Mouse (Mus musculus) frontal cortex, adult (tissue): ENCODE results near the gene Tollip.

Source experiments
- ATAC-seq: cut with Nextera tagmentation; 2 replicates; pipeline ENCODE4 v1.9.2; 2017; ENCODE audit warnings: mild to moderate bottlenecking, moderate library complexity, mixed read lengths; ENCODE audit not compliant: low TSS enrichment

Tollip gene

GRCm38 (mm10) chr7:141918407-141918806 lies at the start of gene Tollip:
TSS of gene Tollip (minus strand) at chr7:141918507.
- no peak for ATAC-seq

DNA sequence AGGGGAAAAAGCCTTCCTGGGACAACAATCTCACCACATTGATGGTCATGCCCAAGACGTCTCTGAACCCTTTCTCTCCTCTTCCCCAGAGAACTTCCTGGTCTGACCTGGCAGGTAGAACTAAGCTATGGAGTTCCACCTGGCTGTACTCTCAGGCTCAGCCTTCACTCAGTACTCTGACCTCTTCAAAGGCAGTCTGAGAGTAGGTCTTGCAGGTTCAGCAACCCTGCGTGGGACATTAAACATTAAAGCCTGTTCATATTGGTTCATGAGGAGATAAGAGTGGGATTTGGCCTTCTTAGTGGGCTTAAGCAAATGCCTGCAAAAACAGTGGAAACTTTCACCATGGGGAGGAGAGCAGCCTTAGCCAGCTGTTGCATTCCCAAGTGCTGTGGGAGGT lies 48.0 kb upstream of the Tollip start:
- no peak for ATAC-seq

- ATAC-seq, result peak; percentile 7; the same call in 1 of the 2 replicates
Measured at GRCm38 (mm10) chr7:141962521-141962920, 44.2 kb upstream of the Tollip start.

- peak; percentile 66 for ATAC-seq
Measured at GRCm38 (mm10) chr7:141961491-141961890, 43.2 kb upstream of the Tollip start.

DNA sequence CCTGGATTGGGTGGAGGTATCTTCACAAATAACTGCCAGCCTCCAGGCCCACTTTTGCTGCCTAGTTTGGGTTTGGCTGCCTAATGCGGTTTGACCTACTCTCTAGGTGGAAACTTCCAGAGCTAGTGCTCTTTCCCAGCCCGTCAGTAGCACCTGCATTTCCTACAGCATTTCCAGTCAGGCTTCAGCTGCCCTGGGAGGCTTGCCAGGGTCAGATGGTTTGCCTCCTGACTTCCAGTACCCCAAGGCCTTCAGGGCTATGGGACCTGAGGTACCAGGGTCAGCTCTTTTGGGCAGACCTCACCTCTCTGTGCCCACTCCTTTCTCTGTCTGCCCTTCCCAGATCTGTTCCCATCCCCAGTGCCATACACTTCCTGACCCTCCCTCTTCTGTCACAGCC lies 42.6 kb upstream of the Tollip start:
- no peak for ATAC-seq

DNA sequence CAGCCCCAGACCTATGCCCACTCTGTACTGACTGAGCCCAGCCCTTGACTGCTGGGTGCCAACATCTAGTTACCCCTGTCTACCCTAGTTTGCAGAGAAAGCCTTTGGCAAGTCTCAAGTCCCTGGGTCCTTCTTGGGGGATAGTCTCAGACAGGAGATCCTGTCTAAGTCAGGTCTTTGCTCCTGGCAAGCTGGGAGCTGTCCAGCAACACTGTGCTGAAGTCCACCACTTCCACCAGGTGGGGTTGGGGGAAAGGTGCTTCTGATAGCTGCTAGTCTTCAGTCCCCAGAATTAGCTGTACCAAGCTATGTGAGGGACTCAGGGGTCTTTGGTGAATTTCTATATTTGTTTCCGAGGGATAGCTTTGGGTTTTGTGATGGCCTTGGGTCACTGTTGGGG lies 40.8 kb upstream of the Tollip start:
- ATAC-seq, result no peak

- ATAC-seq, result no peak
Measured at GRCm38 (mm10) chr7:141958211-141958610, 39.9 kb upstream of the Tollip start.

- ATAC-seq, result no peak
Measured at GRCm38 (mm10) chr7:141957524-141958051, 39.3 kb upstream of the Tollip start.

DNA sequence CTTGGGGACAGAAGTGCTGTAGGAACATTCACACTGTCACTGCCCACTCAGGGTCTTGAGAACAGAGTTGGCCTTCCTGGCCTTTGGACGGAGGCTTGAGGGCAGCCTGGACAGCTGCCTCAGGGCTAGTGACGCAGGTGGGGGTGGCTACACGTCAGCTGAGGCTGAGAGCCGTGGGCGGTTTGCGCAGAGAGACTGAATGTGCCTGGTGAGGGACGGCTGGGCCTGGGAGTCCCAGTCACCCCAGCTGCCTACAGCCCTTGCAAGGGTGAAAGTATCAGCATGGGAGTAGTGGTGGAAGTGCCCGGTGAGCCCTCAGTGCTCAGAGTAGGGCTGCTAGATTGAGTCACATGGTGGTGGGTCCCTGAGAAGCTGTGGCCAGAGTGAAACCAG lies 37.9 kb upstream of the Tollip start:
- ATAC-seq, result peak; percentile 17; the same call in 1 of the 2 replicates

- peak; percentile 15; the same call in 1 of the 2 replicates for ATAC-seq
Measured at GRCm38 (mm10) chr7:141955565-141956173, 37.4 kb upstream of the Tollip start.

DNA sequence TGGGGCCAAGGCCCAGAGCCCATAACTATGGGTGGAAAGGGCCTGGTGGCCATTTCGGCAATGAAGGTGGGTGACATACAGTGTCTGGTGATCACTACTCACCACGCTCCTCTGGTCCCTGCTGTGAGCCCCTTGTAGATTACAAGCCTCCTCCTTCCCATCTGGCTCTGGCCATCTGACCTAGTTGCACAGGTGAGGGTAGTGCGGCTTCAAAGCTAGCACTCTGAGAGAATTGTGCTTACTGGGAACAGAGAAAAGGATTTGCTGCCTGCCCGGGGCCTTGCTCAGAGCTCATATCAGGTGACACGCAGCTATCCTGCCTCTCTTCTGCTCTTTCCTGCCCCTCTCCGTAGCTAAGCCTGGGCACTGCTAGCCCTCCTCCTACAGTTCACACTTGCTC lies 35.3 kb upstream of the Tollip start:
- no peak for ATAC-seq

GRCm38 (mm10) chr7:141952920-141953319 lies 34.6 kb upstream of the Tollip start:
- ATAC-seq, result peak; percentile 18; the same call in 1 of the 2 replicates

DNA sequence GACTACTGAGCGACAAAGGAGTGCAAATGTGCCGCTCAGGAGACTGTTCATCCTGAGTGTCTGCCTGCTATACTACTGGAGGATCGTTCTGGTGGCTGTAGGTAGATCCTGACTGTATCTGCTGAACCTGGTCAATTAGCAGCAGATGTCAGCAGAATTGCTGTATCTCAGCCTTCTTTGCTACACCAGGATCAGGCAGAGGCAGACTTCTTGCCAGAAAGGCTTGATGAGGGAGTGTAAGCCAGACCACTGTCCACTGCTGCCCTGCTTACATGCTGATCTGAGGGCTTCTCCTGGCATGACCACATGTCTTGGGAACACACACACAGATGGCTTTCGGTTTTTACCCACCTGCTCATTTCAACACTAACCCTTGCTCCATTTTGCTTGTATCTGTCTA lies 33.5 kb upstream of the Tollip start:
- no peak for ATAC-seq

DNA sequence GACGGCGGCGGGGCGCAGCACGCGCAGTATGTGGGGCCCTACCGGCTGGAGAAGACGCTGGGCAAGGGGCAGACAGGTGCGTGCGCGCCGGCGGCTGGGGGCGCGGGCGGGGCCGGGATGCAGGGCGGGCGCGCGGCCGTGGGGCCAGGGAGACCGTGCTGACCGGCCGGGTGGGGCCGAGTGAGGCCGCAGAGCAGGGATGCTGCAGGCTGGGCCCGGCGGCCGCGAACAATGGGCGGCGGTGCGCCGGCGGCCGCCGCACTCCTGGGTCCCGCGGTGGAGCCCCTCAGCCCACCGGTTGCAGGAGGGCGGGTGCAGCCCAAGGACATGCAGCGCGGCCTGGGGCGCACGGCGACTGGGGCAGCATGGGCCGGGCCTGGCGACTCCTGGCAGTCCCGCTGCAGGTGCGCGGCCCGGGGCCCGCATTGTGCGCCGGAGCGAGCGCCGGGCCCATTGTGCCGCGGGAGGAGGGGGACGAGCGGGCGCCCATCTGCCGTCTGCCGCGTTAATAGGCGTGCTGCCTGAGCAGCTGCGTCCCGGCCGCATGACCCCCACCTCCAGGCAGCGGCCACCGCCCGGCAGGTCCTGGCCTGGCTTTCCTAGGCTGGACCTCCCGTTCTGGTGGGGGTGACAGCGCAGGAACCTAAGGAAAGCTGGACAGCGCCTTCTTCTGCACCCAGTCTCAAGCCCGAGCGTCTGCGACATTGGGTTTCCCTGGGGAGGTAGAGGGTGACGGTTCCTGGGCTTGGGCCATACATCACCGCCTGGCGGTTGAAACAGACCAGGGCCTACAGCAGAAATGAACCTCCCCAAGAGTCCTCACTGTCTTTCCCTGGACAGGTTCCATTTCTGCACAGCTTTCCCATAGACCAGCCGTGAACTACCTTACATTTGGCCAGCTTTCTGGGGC lies 32.1 kb upstream of the Tollip start:
- 0 out of 2 replicates have a peak, but pooled peaks have one; percentile 3 for ATAC-seq

GRCm38 (mm10) chr7:141949799-141950103 lies 31.4 kb upstream of the Tollip start:
- ATAC-seq, result no peak

GRCm38 (mm10) chr7:141948906-141949798 lies 30.8 kb upstream of the Tollip start, which contains the start of gene Brsk2:
TSS of gene Brsk2 (plus strand) at chr7:141949751.
- ATAC-seq, result peak; percentile 77

DNA sequence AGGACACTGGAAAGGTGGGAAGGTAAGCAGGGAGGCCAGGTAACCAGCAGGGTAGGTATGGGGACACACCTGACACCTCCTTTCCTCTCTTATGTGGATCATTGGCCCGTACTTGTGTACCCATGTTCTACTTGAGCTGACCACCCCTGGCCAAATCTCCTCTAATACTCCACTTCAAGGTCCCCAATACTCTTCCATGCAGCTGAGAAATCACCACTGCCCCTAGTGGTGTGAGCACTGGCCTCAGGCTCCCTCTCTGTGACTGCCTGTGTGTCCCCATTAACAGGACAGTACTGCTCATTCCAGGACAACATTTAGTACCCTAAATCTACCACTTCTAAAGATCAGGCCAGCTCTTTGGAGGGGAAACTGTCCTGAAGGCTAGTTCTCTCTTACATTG lies 29.7 kb upstream of the Tollip start:
- ATAC-seq, result no peak

DNA sequence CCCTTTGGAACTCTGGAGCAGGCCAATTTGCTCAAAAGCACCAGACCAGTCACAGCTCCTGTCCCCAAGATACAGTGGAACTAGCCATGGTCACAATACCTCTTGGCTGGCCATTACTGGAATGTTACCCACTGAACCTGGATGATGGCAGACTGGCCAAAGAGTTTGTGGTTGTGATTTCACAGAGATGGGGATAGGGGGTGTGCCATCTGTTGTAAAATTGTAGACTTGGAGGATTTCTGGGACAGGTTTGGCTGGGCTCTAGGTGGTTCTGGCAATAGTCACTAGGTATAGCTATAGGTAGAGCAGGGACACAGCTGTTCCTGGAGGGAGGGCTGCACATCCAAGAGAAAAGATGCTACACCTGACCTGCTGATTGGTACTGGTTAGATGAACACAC lies 29.2 kb upstream of the Tollip start:
- no peak for ATAC-seq

DNA sequence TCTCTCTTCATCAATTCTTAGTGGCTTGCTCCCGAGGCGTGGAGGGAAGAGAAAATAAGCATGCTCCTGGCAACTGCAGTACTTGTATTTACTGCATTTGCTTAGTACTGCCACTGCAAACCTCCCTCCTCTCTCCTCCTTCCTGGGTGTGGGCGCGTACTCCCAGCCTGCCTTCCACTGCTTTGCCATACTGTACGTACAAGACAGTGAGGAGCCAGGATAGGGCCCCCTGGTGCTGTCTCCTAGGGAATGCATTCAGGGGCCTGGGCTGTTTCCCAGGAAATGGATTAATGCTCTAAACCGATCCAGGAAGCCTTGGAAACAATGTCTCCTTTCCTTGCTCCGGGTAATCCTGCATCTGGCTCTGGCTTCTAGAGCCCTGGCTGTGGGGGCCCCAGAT lies 27.6 kb upstream of the Tollip start:
- ATAC-seq, result peak; percentile 66

DNA sequence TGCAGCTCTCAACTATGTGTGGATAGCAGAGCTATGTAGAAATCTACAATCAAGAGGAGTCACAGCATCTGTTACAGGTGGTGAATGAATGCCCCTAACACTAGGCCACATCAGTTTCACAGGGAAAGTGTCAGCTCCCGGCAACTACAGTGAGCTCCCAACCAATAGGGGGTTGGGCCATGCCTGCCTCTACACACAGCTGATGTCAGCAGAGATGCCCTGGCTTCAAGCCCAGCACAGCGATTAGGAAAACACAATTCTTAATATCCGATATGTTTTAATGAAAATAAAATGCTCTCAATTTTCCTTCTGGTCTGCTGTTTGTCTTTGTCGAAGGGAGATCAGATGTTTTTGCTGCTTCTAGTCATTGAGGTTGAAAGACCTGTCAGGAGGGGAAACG lies 25.1 kb upstream of the Tollip start:
- no peak for ATAC-seq

DNA sequence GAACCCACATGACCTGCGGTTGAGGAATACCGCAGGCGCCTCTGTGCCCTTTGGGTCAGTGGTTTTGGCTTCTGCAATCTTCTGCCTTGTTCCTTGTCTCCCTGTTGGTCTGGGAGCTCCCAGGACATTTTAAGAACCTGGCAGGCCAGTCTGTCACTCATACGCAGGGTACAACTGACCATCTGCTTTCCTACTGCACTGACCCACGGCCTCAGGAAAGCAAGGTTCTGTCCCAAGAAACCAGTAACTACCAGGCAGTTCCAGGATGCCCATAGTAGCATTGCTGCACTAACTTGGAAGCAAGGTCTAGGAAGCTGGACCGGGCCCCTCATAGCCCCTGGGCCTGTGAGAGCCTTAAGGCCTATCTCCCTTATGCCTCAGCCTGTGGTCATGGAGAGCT lies 16.6 kb upstream of the Tollip start:
- no peak for ATAC-seq
